Mouse (Mus musculus) kidney, adult 2 months (tissue): ENCODE results near the gene A630089N07Rik.

Source experiments
- CTCF ChIP-seq: fragments of 200-500 bp; conservative IDR thresholded peaks from 2 replicates; pipeline ENCODE4 v1.5.1; 2011; ENCODE audit warnings: low read depth, mild to moderate bottlenecking, control low read depth, low read length, moderate library complexity, mixed read lengths; ENCODE audit not compliant: insufficient read depth, insufficient read length
- POLR2A ChIP-seq: fragments of 200-500 bp; IDR thresholded peaks from one replicate; pipeline ENCODE4 v1.6.1; 2011; ENCODE audit warnings: low read depth, low read length, control low read depth

DNA sequence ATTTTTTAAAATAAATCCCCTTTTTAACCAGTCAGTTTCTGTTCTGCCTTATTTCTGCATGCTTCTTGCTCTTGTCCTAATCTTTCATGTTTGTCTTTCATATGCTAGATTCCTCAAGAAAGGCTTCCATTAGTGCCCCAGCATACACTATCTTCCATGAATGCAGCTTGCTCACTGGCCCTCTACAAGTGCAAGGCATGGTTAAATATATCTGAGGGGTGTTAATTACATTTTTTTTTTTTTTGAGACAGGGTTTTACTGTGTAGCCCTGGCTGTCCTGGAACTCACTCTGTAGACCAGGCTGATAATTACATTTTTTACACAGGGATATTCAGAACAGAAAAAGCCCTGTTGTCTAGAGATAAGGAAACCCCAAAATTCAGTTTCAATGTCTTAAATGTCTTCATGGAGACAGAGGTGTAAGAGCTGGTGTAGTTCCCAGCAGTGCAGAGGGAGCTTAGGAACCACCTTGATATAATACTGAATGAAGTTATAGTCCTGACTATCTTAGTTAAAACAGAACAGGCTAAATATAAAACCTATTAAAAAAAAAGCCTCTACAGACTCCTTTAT, 123.8 kb downstream of the A630089N07Rik start:
- TF ChIP-seq CTCF = no peak
- TF ChIP-seq POLR2A = no peak
